Mouse (Mus musculus) liver, embryonic 15.5 days (tissue): ENCODE data around the gene Chchd6. TPM values are rescaled to one million over a fixed set of nuclear protein-coding genes. Genes with fewer than 3 reads are reported as not detected.

ENCODE experiments used
- ATAC-seq: fragments of 200-750 bp; cut with Nextera tagmentation; 2 replicates; pipeline ENCODE4 v1.8.0; 2017; ENCODE audit warnings: moderate number of reproducible peaks, mild to moderate bottlenecking, moderate library complexity; ENCODE audit not compliant: insufficient read depth
- H3K27ac ChIP-seq: fragments of 300-500 bp; sonication (generic); replicated peaks from 2 replicates; pipeline ENCODE4 v1.5.1; 2015; ENCODE audit warnings: mild to moderate bottlenecking, inconsistent platforms
- H3K27me3 ChIP-seq: fragments of 300-500 bp; sonication (generic); 2 replicates; pipeline ENCODE4 v1.6.1; 2015; ENCODE audit warnings: mild to moderate bottlenecking, inconsistent platforms
- H3K36me3 ChIP-seq: fragments of 300-500 bp; sonication (generic); replicated peaks from 2 replicates; pipeline ENCODE4 v1.6.1; 2015; ENCODE audit warnings: moderate library complexity, mild to moderate bottlenecking, inconsistent platforms
- H3K4me1 ChIP-seq: fragments of 300-500 bp; sonication (generic); replicated peaks from 2 replicates; pipeline ENCODE4 v1.6.1; 2015; ENCODE audit warnings: inconsistent platforms
- H3K4me2 ChIP-seq: fragments of 300-500 bp; sonication (generic); 2 replicates; pipeline ENCODE4 v1.6.1; 2015; ENCODE audit warnings: moderate library complexity, mild to moderate bottlenecking, inconsistent platforms
- H3K4me3 ChIP-seq: fragments of 300-500 bp; sonication (generic); replicated peaks from 2 replicates; pipeline ENCODE4 v1.5.1; 2015; ENCODE audit warnings: mild to moderate bottlenecking, inconsistent platforms
- H3K9ac ChIP-seq: fragments of 300-500 bp; sonication (generic); 2 replicates; pipeline ENCODE4 v1.6.1; 2015; ENCODE audit warnings: moderate library complexity, mild to moderate bottlenecking, inconsistent platforms
- H3K9me3 ChIP-seq: fragments of 300-500 bp; sonication (generic); replicated peaks from 2 replicates; pipeline ENCODE4 v1.6.1; 2016; ENCODE audit warnings: inconsistent platforms
- WGBS: fragments of 180-500 bp; shearing (Covaris S2); methylation state at CpG from one replicate; pipeline ENCODE4 v1.1.7; 2015; ENCODE audit warnings: mixed read lengths; ENCODE audit not compliant: insufficient replicate concordance; 5-methylcytosine and 5-hydroxymethylcytosine counted together
- polyA plus RNA-seq: library from polyadenylated mRNA; unstranded; fragments of >200 nt; fragmentation: Nextera tagmentation; extraction: Ambion mirVana; gene quantifications from 2 replicates; pipeline ENCODE4 v1.2.1, GENCODE M21; 2015

Chchd6 gene
- polyA plus RNA-seq, 1 experiment from 2014 or later = 12.3 TPM

GRCm38 (mm10) chr6:89448736-89449135 lies 146.7 kb downstream of the Chchd6 start:
- no peak overlapping the region for H3K4me2 ChIP-seq
- 0 out of 2 replicates have a peak, but pooled peaks have one; percentile 34 for ATAC-seq
- WGBS = 20% methylated on average over 3 of the region's 3 CpGs
- H3K4me3 ChIP-seq = no peak overlapping the region
- no peak overlapping the region for H3K9ac ChIP-seq
- H3K27me3 ChIP-seq = no peaks in the 10 kb centered on the region; the same call in 1 of the 2 replicates
- no peak overlapping the region for H3K27ac ChIP-seq
- H3K36me3 ChIP-seq = no peaks in the 10 kb centered on the region
- H3K9me3 ChIP-seq = no peaks in the 10 kb centered on the region
- H3K4me1 ChIP-seq = 0 out of 2 replicates have a peak, but pooled peaks cover 3% of the 10 kb centered on the region

- 79% methylated on average over 4 of the region's 4 CpGs for WGBS
- no peaks in the 10 kb centered on the region for H3K4me1 ChIP-seq
- no peaks in the 10 kb centered on the region for H3K36me3 ChIP-seq
- no peak overlapping the region for H3K27ac ChIP-seq
- no peak for ATAC-seq
- no peaks in the 10 kb centered on the region for H3K27me3 ChIP-seq
- H3K4me3 ChIP-seq = no peak overlapping the region
- no peaks in the 10 kb centered on the region for H3K9me3 ChIP-seq
- H3K9ac ChIP-seq = no peak overlapping the region
- H3K4me2 ChIP-seq = no peak overlapping the region
These were observed 154.8 kb downstream of the Chchd6 start for GRCm38 (mm10) chr6:89440671-89441070.

GRCm38 (mm10) chr6:89431920-89432482 lies 163.5 kb downstream of the Chchd6 start:
- WGBS = 19% methylated on average over 2 of the region's 2 CpGs
- H3K4me3 ChIP-seq = no peak overlapping the region
- H3K27ac ChIP-seq = no peak overlapping the region
- 0 out of 2 replicates have a peak, but pooled peaks cover 8% of the 10 kb centered on the region for H3K27me3 ChIP-seq
- H3K4me1 ChIP-seq = no peaks in the 10 kb centered on the region
- no peak overlapping the region for H3K9ac ChIP-seq
- H3K9me3 ChIP-seq = no peaks in the 10 kb centered on the region
- H3K4me2 ChIP-seq = no peak overlapping the region
- H3K36me3 ChIP-seq = no peaks in the 10 kb centered on the region
- ATAC-seq = 0 out of 2 replicates have a peak, but pooled peaks have one; percentile 22

GRCm38 (mm10) chr6:89430749-89431148 lies 164.7 kb downstream of the Chchd6 start:
- no peak for ATAC-seq
- Histone ChIP-seq H3K4me2 (no peak overlapping the region), H3K9me3 (no peaks in the 10 kb centered on the region), H3K27ac (no peak overlapping the region), H3K4me3 (no peak overlapping the region), H3K9ac (no peak overlapping the region), H3K36me3 (no peaks in the 10 kb centered on the region), H3K4me1 (no peaks in the 10 kb centered on the region), H3K27me3 (0 out of 2 replicates have a peak, but pooled peaks cover 8% of the 10 kb centered on the region)

- no peak for ATAC-seq
- no peak overlapping the region for H3K4me3 ChIP-seq
- no peak overlapping the region for H3K4me2 ChIP-seq
- no peak overlapping the region for H3K9ac ChIP-seq
- no peaks in the 10 kb centered on the region for H3K4me1 ChIP-seq
- no peaks in the 10 kb centered on the region for H3K9me3 ChIP-seq
- H3K27me3 ChIP-seq = 0 out of 2 replicates have a peak, but pooled peaks cover 7% of the 10 kb centered on the region
- 45% methylated on average over 2 of the region's 2 CpGs for WGBS
- no peaks in the 10 kb centered on the region for H3K36me3 ChIP-seq
- H3K27ac ChIP-seq = no peak overlapping the region
These were observed 166.6 kb downstream of the Chchd6 start for GRCm38 (mm10) chr6:89428661-89429375.

- no peak for ATAC-seq
- WGBS = 66% methylated on average over 1 of the region's 1 CpGs
These were observed 171.0 kb downstream of the Chchd6 start for GRCm38 (mm10) chr6:89424461-89424860.

GRCm38 (mm10) chr6:89422621-89423020 lies 172.8 kb downstream of the Chchd6 start:
- Histone ChIP-seq H3K27ac (no peak overlapping the region), H3K9me3 (no peaks in the 10 kb centered on the region), H3K4me3 (no peak overlapping the region), H3K4me1 (0 out of 2 replicates have a peak, but pooled peaks cover 6% of the 10 kb centered on the region), H3K27me3 (peaks cover 8% of the 10 kb centered on the region; the same call in 1 of the 2 replicates), H3K4me2 (no peak overlapping the region), H3K36me3 (no peaks in the 10 kb centered on the region), H3K9ac (no peak overlapping the region)
- ATAC-seq = no peak
- 57% methylated on average over 3 of the region's 3 CpGs for WGBS

More at GRCm38 (mm10) chr6:89424461-89424860, 171.0 kb downstream of the Chchd6 start:
- Histone ChIP-seq H3K9me3 (no peaks in the 10 kb centered on the region), H3K4me1 (0 out of 2 replicates have a peak, but pooled peaks cover 6% of the 10 kb centered on the region), H3K36me3 (no peaks in the 10 kb centered on the region), H3K4me2 (no peak overlapping the region), H3K27ac (no peak overlapping the region), H3K4me3 (no peak overlapping the region), H3K27me3 (peaks cover 8% of the 10 kb centered on the region; the same call in 1 of the 2 replicates), H3K9ac (no peak overlapping the region)

- Histone ChIP-seq H3K9me3 (no peaks in the 10 kb centered on the region), H3K36me3 (no peaks in the 10 kb centered on the region), H3K27ac (no peak overlapping the region), H3K4me3 (no peak overlapping the region), H3K9ac (no peak overlapping the region), H3K27me3 (peaks cover 8% of the 10 kb centered on the region; the same call in 1 of the 2 replicates), H3K4me1 (0 out of 2 replicates have a peak, but pooled peaks cover 6% of the 10 kb centered on the region), H3K4me2 (no peak overlapping the region)
- ATAC-seq = peak; percentile 22; the same call in 1 of the 2 replicates
- WGBS = 29% methylated on average over 3 of the region's 3 CpGs
These were observed 173.5 kb downstream of the Chchd6 start for GRCm38 (mm10) chr6:89421922-89422321.

GRCm38 (mm10) chr6:89421503-89421902 lies 173.9 kb downstream of the Chchd6 start:
- no peaks in the 10 kb centered on the region for H3K36me3 ChIP-seq
- no peak for ATAC-seq
- H3K27me3 ChIP-seq = peaks cover 8% of the 10 kb centered on the region; the same call in 1 of the 2 replicates
- H3K9ac ChIP-seq = no peak overlapping the region
- H3K27ac ChIP-seq = no peak overlapping the region
- no peaks in the 10 kb centered on the region for H3K9me3 ChIP-seq
- no peak overlapping the region for H3K4me2 ChIP-seq
- 25% methylated on average over 6 of the region's 6 CpGs for WGBS
- H3K4me3 ChIP-seq = no peak overlapping the region
- H3K4me1 ChIP-seq = 0 out of 2 replicates have a peak, but pooled peaks cover 6% of the 10 kb centered on the region

GRCm38 (mm10) chr6:89420756-89421155 lies 174.7 kb downstream of the Chchd6 start:
- no peak overlapping the region for H3K9ac ChIP-seq
- no peak overlapping the region for H3K4me2 ChIP-seq
- no peaks in the 10 kb centered on the region for H3K9me3 ChIP-seq
- H3K27ac ChIP-seq = no peak overlapping the region
- peaks cover 8% of the 10 kb centered on the region; the same call in 1 of the 2 replicates for H3K27me3 ChIP-seq
- 34% methylated on average over 2 of the region's 2 CpGs for WGBS
- 0 out of 2 replicates have a peak, but pooled peaks cover 6% of the 10 kb centered on the region for H3K4me1 ChIP-seq
- no peak for ATAC-seq
- H3K4me3 ChIP-seq = no peak overlapping the region
- H3K36me3 ChIP-seq = no peaks in the 10 kb centered on the region

- H3K9ac ChIP-seq = no peak overlapping the region
- H3K4me3 ChIP-seq = no peak overlapping the region
- H3K9me3 ChIP-seq = no peaks in the 10 kb centered on the region
- no peak overlapping the region for H3K4me2 ChIP-seq
- H3K27me3 ChIP-seq = peaks cover 8% of the 10 kb centered on the region; the same call in 1 of the 2 replicates
- no peaks in the 10 kb centered on the region for H3K36me3 ChIP-seq
- H3K27ac ChIP-seq = no peak overlapping the region
- 0 out of 2 replicates have a peak, but pooled peaks cover 6% of the 10 kb centered on the region for H3K4me1 ChIP-seq
- ATAC-seq = no peak
These were observed 175.3 kb downstream of the Chchd6 start for GRCm38 (mm10) chr6:89420110-89420509.
